Mouse (Mus musculus) olfactory bulb, adult 2 months (tissue): Measurements from ENCODE around the gene Gucy1b1.

Experiments used
- CTCF ChIP-seq: fragments of 200-500 bp; IDR thresholded peaks from 2 replicates; pipeline ENCODE4 v1.5.1; 2012; ENCODE audit warnings: low read depth, mild to moderate bottlenecking, low read length, moderate library complexity; ENCODE audit not compliant: insufficient read depth
- POLR2A ChIP-seq: fragments of 200-500 bp; IDR thresholded peaks from 2 replicates; pipeline ENCODE4 v1.6.1; 2012; ENCODE audit warnings: mild to moderate bottlenecking, low read depth, low read length, moderate library complexity; ENCODE audit not compliant: insufficient read depth

- no peak for TF ChIP-seq CTCF
- TF ChIP-seq POLR2A, result no peak
Observed at GRCm38 (mm10) chr3:81995988-81996387, 78.5 kb downstream of the Gucy1b1 start.
